Mouse (Mus musculus) skeletal muscle tissue, adult 2 months (tissue): ENCODE measurements around the gene Abca8a.
"Not testable (repeated sequence)": the region's sequence is repeated elsewhere in the genome, so short reads cannot be mapped to it uniquely, and the experiment has no call there.

Experiments
- DNase-seq: peaks from one replicate; pipeline ENCODE4 v3.0.0-alpha.2; 2012; ENCODE audit warnings: low read depth, low spot score

Gene Abca8a

DNA sequence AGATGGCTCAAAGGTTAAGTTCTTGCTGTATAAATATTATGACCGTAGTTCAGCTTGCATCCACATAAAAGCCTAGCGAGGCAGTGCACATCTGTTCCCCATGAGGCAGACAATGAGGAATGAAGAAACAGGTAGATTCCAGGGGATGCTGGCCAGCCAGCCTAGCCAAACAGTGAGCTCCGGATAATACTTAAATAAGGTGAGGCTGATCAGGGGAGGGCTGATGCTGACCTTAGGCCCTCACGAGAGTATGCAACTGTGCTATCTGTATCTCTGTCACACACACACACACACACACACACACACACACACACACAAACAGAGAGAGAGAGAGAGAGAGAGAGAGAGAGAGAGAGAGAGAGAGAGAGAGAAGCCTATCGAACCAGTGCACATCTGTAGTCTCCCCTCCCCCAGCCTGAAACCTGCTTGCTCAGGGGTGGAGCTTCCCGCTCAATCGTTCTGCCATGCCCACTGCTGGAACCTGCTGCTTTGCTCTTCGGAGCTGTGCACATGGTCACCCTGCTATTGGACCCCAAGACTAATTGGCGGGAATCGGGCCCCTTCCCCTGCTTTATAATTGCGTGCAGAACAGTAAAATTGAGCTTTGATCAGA, 108.2 kb downstream of the Abca8a start:
- not testable (repeated sequence) for DNase-seq

DNA sequence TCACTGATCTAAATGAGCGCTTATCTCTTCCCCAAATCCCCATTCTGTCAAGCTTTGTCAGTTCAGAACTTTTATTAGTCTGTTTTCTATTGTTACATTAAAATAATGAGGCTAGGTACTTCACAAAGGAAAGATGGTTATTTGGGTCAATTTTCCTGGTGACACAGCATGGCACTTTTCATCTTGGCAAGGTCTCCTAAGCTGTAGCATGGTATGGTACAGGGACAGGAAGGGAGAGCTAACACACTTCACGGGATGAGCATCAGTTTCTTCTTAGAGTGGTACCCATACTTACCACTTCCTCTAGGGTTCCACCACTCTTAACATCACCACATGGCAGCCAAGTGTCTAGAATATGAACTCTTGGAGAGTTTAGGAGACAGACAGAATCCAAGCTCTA, 113.9 kb downstream of the Abca8a start:
- DNase-seq = no peak
